Mouse (Mus musculus): ENCODE data around the gene Csrp3.

GRCm38 (mm10) chr7:48893093-48893492, 45.3 kb upstream of the Csrp3 start:
- TF ChIP-seq CTCF (IDR thresholded peaks at IDR 0.05; ENCODE audit: low read depth, low read length) (no peak), POLR2A (IDR thresholded peaks at IDR 0.05; ENCODE audit: extremely low read depth, insufficient read depth, low read length) (no peak)

Measured in liver, adult 2 months (tissue).